Mouse (Mus musculus): ENCODE results near the gene Zfp784.

- TF ChIP-seq POLR2A (IDR thresholded peaks at IDR 0.05; ENCODE audit: insufficient read length, low read depth): no peak
- no peak for TF ChIP-seq MAX (IDR thresholded peaks at IDR 0.05; ENCODE audit: low read depth)
- no peak for TF ChIP-seq MYOD1 (IDR thresholded peaks at IDR 0.05; ENCODE audit: control insufficient read depth in 1 of 3, insufficient read length in 2 of 3, low read depth in 2 of 3)
- TF ChIP-seq POLR2AphosphoS2 (IDR thresholded peaks at IDR 0.05; ENCODE audit: insufficient read length, low read depth): no peak
- TF ChIP-seq MYOG (IDR thresholded peaks at IDR 0.05; ENCODE audit: control insufficient read depth in 1 of 3, insufficient read depth in 1 of 3, insufficient read length in 2 of 3, low read depth in 2 of 3): no peak
- no peak for TF ChIP-seq SRF (IDR thresholded peaks at IDR 0.05; ENCODE audit: control insufficient read depth, insufficient read length, low read depth)
- TF ChIP-seq CEBPB (IDR thresholded peaks at IDR 0.05; ENCODE audit: insufficient read depth, poor library complexity, severe bottlenecking): no peak
- TF ChIP-seq USF1 (IDR thresholded peaks at IDR 0.05; ENCODE audit: low read depth): no peak
These were observed 42.6 kb upstream of the Zfp784 start for GRCm38 (mm10) chr7:5080815-5081214.

Measured in myocyte (in vitro differentiated cells).